Mouse (Mus musculus) forebrain, embryonic 15.5 days (tissue): ENCODE results near the gene Heca. TPM values are rescaled to one million over a fixed set of nuclear protein-coding genes. Genes with fewer than 3 reads are reported as not detected.
A peak's percentile ranks its signal among the peaks of the same experiment; 100 is the strongest.
"Not testable (repeated sequence)": the region's sequence is repeated elsewhere in the genome, so short reads cannot be mapped to it uniquely, and the experiment has no call there.

Experiments used
- ATAC-seq: fragments of 200-750 bp; cut with Nextera tagmentation; replicated peaks from 2 replicates; pipeline ENCODE4 v1.8.0; 2017; ENCODE audit warnings: mild to moderate bottlenecking, moderate TSS enrichment, moderate library complexity
- H3K27ac ChIP-seq: fragments of 300-500 bp; sonication (generic); replicated peaks from 2 replicates; pipeline ENCODE4 v1.5.1; 2015; ENCODE audit warnings: mild to moderate bottlenecking, inconsistent platforms
- H3K27me3 ChIP-seq: fragments of 300-500 bp; sonication (generic); 2 replicates; pipeline ENCODE4 v1.6.1; 2015; ENCODE audit warnings: inconsistent platforms
- H3K36me3 ChIP-seq: fragments of 300-500 bp; sonication (generic); 2 replicates; pipeline ENCODE4 v1.6.1; 2015; ENCODE audit warnings: mild to moderate bottlenecking, inconsistent platforms
- H3K4me1 ChIP-seq: fragments of 300-500 bp; sonication (generic); 2 replicates; pipeline ENCODE4 v1.6.1; 2015; ENCODE audit warnings: inconsistent platforms
- H3K4me2 ChIP-seq: fragments of 300-500 bp; sonication (generic); replicated peaks from 2 replicates; pipeline ENCODE4 v1.6.1; 2015; ENCODE audit warnings: mild to moderate bottlenecking, inconsistent platforms
- H3K4me3 ChIP-seq: fragments of 300-500 bp; sonication (generic); 2 replicates; pipeline ENCODE4 v1.5.1; 2015; ENCODE audit warnings: mild to moderate bottlenecking, inconsistent platforms
- H3K9ac ChIP-seq: fragments of 300-500 bp; sonication (generic); replicated peaks from 2 replicates; pipeline ENCODE4 v1.6.1; 2015; ENCODE audit warnings: mild to moderate bottlenecking, inconsistent platforms
- H3K9me3 ChIP-seq: fragments of 300-500 bp; sonication (generic); 2 replicates; pipeline ENCODE4 v1.6.1; 2016; ENCODE audit warnings: inconsistent platforms
- WGBS: fragments of 180-500 bp; shearing (Covaris S2); methylation state at CpG from one replicate; pipeline ENCODE4 v1.1.7; 2015; ENCODE audit warnings: mixed read lengths; 5-methylcytosine and 5-hydroxymethylcytosine counted together
- polyA plus RNA-seq: library from polyadenylated mRNA; unstranded; fragments of >200 nt; fragmentation: Nextera tagmentation; extraction: Ambion mirVana; gene quantifications from 2 replicates; pipeline ENCODE4 v1.2.1, GENCODE M21; 2015

Gene Heca
- polyA plus RNA-seq, 1 experiment from 2014 or later = 5.9 TPM

DNA sequence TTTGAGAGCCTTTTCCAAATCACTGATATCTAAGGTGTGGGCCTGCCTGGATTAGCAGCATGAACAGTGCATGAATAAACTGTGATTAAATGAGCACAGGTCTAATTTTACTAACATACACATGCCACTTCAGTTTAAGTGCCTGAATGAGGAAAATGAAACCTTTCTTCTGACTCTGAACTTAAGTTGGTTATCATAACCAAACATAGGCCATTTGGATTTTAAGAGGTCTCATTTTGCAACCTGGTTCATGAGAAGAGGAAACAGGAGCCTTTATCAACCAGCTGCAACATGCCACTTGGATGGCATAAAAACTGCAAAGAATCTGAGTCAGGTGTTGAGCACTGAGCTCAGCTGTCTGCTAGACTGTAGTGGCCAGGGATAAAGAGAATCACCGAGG lies 16.7 kb downstream of the Heca start:
- ATAC-seq = no peak
- Histone ChIP-seq H3K9me3 (no peaks in the 10 kb centered on the region), H3K4me2 (no peak overlapping the region), H3K4me3 (no peak overlapping the region), H3K36me3 (no peaks in the 10 kb centered on the region), H3K27me3 (no peaks in the 10 kb centered on the region), H3K27ac (peak overlapping the region; percentile 78), H3K9ac (no peak overlapping the region), H3K4me1 (peaks cover 26% of the 10 kb centered on the region)
- 61% methylated on average over 1 of the region's 1 CpGs for WGBS

DNA sequence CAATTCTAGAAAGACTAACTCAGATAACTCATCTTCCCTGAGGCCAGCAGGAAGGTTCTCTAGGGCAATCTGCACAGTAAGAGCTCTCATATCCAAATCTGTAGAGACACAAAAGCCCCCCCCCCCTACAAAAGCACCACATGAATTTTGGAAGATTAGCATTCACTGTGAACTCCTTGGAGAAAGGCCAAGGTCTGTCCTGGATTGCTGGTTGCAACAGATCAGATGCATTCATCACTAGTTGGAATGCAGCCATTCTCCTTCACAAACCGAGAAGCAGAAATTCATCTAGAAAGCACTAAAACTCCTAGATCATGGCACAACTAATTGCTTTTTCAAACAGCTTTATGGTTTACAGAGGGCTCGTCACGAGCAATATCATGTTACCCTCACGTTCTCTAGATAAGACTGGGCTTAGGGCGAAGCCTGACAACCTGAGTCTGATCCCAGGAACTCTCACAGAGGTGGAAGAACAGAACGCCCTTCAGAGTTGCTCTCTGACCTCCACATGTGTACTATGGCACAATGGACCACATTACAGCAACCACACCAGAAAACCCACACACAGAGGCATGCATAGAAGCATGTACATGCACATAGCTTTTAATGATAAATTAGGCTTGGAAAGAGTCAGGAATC lies 17.3 kb downstream of the Heca start:
- H3K27ac ChIP-seq = peak overlapping the region; percentile 78
- H3K9ac ChIP-seq = no peak overlapping the region
- H3K27me3 ChIP-seq = no peaks in the 10 kb centered on the region
- no peaks in the 10 kb centered on the region for H3K36me3 ChIP-seq
- peak; percentile 81 for ATAC-seq
- peaks cover 26% of the 10 kb centered on the region for H3K4me1 ChIP-seq
- H3K4me2 ChIP-seq = no peak overlapping the region
- WGBS = 32% methylated on average over 6 of the region's 6 CpGs
- no peak overlapping the region for H3K4me3 ChIP-seq
- no peaks in the 10 kb centered on the region for H3K9me3 ChIP-seq

DNA sequence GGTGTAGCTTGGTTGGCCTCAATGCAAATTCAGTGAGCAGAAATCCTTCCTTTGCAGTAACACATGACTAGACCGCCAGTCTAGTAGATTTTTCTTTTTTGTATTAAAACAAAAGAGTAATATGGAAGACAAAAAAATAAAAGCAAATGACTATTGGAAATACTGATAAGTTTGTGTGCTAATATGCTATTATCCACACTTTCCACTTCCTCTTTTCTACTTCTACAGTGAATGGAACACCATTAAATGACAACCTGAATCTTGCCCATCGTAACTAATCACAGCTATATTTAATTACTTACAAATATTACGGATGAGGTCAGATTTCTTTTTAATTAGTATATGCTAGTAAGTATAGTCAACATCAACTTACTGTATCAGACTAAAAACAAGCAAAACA lies 22.7 kb downstream of the Heca start:
- Histone ChIP-seq H3K36me3 (no peaks in the 10 kb centered on the region), H3K9me3 (no peaks in the 10 kb centered on the region), H3K4me3 (no peak overlapping the region), H3K4me2 (no peak overlapping the region), H3K4me1 (peaks cover 8% of the 10 kb centered on the region), H3K9ac (no peak overlapping the region), H3K27me3 (no peaks in the 10 kb centered on the region), H3K27ac (no peak overlapping the region)
- no peak for ATAC-seq
- WGBS = 86% methylated on average over 3 of the region's 3 CpGs

DNA sequence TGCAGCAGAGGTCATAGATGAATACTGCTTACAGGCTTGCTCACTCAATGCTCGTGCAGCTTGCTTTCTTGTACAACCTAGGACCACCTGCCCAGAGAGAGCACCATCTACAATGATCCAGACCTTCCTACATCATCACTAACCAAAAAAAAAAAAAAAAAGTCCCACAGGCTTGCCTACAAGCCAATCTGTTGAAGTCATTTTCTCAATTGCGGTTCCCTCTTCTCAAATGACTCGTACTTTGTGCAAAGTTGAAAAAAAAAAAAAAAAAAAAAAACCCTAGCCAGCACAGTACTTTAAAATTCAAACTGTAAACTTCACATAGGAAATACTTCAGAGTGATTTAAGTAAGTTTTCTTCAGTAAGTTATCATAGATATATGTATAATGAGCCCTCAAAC lies 23.7 kb downstream of the Heca start:
- H3K9me3 ChIP-seq = no peaks in the 10 kb centered on the region
- no peak overlapping the region for H3K9ac ChIP-seq
- H3K4me2 ChIP-seq = no peak overlapping the region
- no peak overlapping the region for H3K27ac ChIP-seq
- no peaks in the 10 kb centered on the region for H3K27me3 ChIP-seq
- no peak overlapping the region for H3K4me3 ChIP-seq
- no peak for ATAC-seq
- no peaks in the 10 kb centered on the region for H3K4me1 ChIP-seq
- H3K36me3 ChIP-seq = no peaks in the 10 kb centered on the region
- 82% methylated on average over 3 of the region's 3 CpGs for WGBS

- Histone ChIP-seq H3K27me3 (no peaks in the 10 kb centered on the region), H3K36me3 (no peaks in the 10 kb centered on the region), H3K4me2 (no peak overlapping the region), H3K4me1 (no peaks in the 10 kb centered on the region), H3K9ac (no peak overlapping the region), H3K27ac (no peak overlapping the region), H3K4me3 (no peak overlapping the region), H3K9me3 (no peaks in the 10 kb centered on the region)
- no peak for ATAC-seq
- 74% methylated on average over 4 of the region's 4 CpGs for WGBS
Measured at GRCm38 (mm10) chr10:17921381-17921780, 26.5 kb downstream of the Heca start.

GRCm38 (mm10) chr10:17919971-17920370 lies 27.9 kb downstream of the Heca start:
- no peak overlapping the region for H3K27ac ChIP-seq
- 88% methylated on average over 5 of the region's 5 CpGs for WGBS
- H3K36me3 ChIP-seq = peaks cover 8% of the 10 kb centered on the region; the same call in 1 of the 2 replicates
- no peak overlapping the region for H3K4me2 ChIP-seq
- no peaks in the 10 kb centered on the region for H3K9me3 ChIP-seq
- no peak overlapping the region for H3K9ac ChIP-seq
- H3K27me3 ChIP-seq = no peaks in the 10 kb centered on the region
- H3K4me1 ChIP-seq = no peaks in the 10 kb centered on the region
- no peak for ATAC-seq
- H3K4me3 ChIP-seq = no peak overlapping the region

- Histone ChIP-seq H3K27ac (no peak overlapping the region), H3K4me2 (no peak overlapping the region), H3K9ac (no peak overlapping the region), H3K27me3 (no peaks in the 10 kb centered on the region), H3K4me1 (no peaks in the 10 kb centered on the region), H3K4me3 (no peak overlapping the region), H3K9me3 (no peaks in the 10 kb centered on the region), H3K36me3 (peaks cover 10% of the 10 kb centered on the region; the same call in 1 of the 2 replicates)
- ATAC-seq = no peak
- WGBS = 84% methylated on average over 2 of the region's 2 CpGs
Measured at GRCm38 (mm10) chr10:17919032-17919431, 28.8 kb downstream of the Heca start.

- Histone ChIP-seq H3K4me1 (no peaks in the 10 kb centered on the region), H3K27me3 (no peaks in the 10 kb centered on the region), H3K4me2 (no peak overlapping the region), H3K27ac (no peak overlapping the region), H3K9ac (no peak overlapping the region), H3K9me3 (no peaks in the 10 kb centered on the region), H3K4me3 (no peak overlapping the region), H3K36me3 (peaks cover 7% of the 10 kb centered on the region; the same call in 1 of the 2 replicates)
- 77% methylated on average over 4 of the region's 4 CpGs for WGBS
- no peak for ATAC-seq
Measured at GRCm38 (mm10) chr10:17908731-17909130, 39.1 kb downstream of the Heca start.

- ATAC-seq, H3K9ac ChIP-seq: not testable (repeated sequence)
- 72% methylated on average over 3 of the region's 3 CpGs for WGBS
Measured at GRCm38 (mm10) chr10:17906405-17906804, 41.5 kb downstream of the Heca start.

DNA sequence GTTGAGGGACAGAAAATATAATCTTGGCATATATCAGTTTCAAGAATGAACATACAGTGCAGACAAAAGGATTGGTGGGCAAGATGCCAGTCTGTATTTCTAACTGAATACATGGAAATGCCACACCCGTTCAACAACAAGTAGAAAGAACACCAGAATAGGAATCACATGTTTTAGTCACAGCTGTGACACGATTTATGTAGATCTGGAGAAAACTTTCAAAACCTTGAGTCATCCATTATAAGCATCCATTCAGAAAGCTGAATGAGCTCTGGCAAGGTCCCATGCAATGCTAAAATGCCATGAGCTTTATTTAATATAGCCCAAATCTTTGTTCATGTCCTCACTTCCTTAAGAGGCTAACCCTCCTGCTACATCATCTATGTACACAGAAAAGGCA lies 44.4 kb downstream of the Heca start:
- WGBS = 80% methylated on average over 2 of the region's 2 CpGs
- Histone ChIP-seq H3K9ac (no peak overlapping the region), H3K4me3 (no peak overlapping the region), H3K4me1 (no peaks in the 10 kb centered on the region), H3K4me2 (no peak overlapping the region), H3K27ac (no peak overlapping the region), H3K9me3 (no peaks in the 10 kb centered on the region), H3K27me3 (no peaks in the 10 kb centered on the region), H3K36me3 (peaks cover 26% of the 10 kb centered on the region)
- ATAC-seq = no peak

More at GRCm38 (mm10) chr10:17906405-17906804, 41.5 kb downstream of the Heca start:
- H3K4me2 ChIP-seq, H3K27ac ChIP-seq, H3K4me3 ChIP-seq, H3K4me1 ChIP-seq, H3K9me3 ChIP-seq, H3K27me3 ChIP-seq: not testable (repeated sequence)
- peaks cover 15% of the 10 kb centered on the region for H3K36me3 ChIP-seq

DNA sequence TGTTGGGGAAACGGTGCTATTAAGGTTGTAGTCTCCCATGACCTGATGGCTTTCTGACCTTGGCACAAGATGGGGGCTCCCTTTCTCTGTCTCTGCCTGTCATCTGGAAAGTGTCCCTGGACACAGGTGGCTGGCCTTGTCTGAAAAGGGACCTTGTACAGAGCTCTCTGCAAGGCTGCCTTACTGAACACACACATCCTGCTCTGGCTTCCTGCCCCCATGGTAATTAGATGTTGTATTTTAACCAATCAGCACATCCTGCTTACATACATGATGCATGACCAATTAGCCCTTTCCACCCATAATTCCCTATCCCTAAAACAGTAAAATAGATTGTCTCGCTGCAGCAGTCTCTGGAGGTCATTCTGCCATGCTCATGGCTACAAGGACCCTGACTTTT lies 67.1 kb downstream of the Heca start:
- ATAC-seq = no peak

GRCm38 (mm10) chr10:17880038-17880437 lies 67.8 kb downstream of the Heca start:
- Histone ChIP-seq H3K27ac (no peak overlapping the region), H3K4me1 (no peaks in the 10 kb centered on the region), H3K4me3 (no peak overlapping the region), H3K4me2 (no peak overlapping the region), H3K27me3 (no peaks in the 10 kb centered on the region), H3K9me3 (no peaks in the 10 kb centered on the region), H3K9ac (no peak overlapping the region), H3K36me3 (no peaks in the 10 kb centered on the region)
- ATAC-seq = no peak
- 86% methylated on average over 3 of the region's 3 CpGs for WGBS

More for the DNA sequence above, 67.1 kb downstream of the Heca start:
- Histone ChIP-seq H3K4me3 (no peak overlapping the region), H3K4me1 (no peaks in the 10 kb centered on the region), H3K27me3 (no peaks in the 10 kb centered on the region), H3K27ac (no peak overlapping the region), H3K4me2 (no peak overlapping the region), H3K9ac (no peak overlapping the region), H3K9me3 (no peaks in the 10 kb centered on the region), H3K36me3 (no peaks in the 10 kb centered on the region)
- WGBS = 89% methylated on average over 2 of the region's 2 CpGs
